Mouse (Mus musculus): ENCODE measurements around the gene Canx. TPM values are rescaled to one million over a fixed set of nuclear protein-coding genes. Genes with fewer than 3 reads are reported as not detected.
"Not testable (repeated sequence)": the region's sequence is repeated elsewhere in the genome, so short reads cannot be mapped to it uniquely, and the experiment has no call there.

The Canx gene
- polyA plus RNA-seq, 1 experiment from 2014 or later = 289 TPM

DNA sequence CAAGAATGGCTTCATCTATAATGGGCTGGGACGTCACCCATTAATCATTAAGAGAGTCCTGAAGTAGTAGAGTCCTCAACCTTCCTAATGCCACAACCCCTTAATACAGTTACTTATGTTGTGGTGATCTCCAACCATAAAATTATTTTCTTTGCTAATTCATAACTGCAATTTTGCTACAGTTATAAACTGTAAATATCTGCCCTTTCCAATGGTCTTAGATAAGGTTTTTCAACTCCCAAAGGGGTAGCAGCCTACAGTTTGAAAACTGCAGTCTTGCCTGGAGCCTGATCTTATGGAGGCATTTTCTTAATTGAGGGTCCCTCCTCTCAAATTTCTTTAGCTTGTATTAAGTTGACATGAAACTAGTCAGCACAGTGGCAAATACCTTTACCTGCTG, 3.9 kb upstream of the Canx start:
- Histone ChIP-seq H3K4me3 (replicated peaks) (no peak overlapping the region), H3K9me3 (replicated peaks) (no peaks in the 10 kb centered on the region), H3K36me3 (no peaks in the 10 kb centered on the region), H3K27ac (replicated peaks) (no peak overlapping the region), H3K4me1 (peaks cover 9% of the 10 kb centered on the region), H3K4me2 (no peak overlapping the region), H3K9ac (replicated peaks) (no peak overlapping the region), H3K27me3 (replicated peaks) (no peaks in the 10 kb centered on the region)
- no peak for ATAC-seq (ENCODE audit: low FRiP score)
- WGBS = 94% methylated on average over 1 of the region's 1 CpGs

DNA sequence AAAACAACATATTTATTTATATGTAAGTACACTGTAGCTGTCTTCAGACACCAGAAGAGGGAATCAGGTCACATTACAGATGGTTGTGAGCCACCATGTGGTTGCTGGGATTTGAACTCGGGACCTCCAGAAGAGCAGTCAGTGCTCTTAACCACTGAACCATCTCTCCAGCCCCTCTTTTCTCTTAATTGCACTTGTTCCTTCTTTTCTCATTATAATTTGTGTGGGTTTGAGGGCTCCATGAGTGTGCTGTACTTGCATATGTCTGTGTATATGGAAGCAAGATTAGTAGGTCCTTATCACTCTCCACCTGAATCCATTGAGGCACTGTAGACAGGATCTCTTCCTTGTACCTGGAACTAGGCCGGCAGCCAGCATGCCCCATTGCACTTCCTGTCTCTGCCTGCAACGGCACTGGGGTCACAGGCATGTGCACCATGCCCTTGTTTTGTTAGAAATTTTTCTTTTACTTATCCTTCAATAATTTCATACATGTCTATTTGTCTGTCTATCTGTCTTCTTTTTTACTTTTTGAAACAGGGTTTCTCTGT, 2.7 kb upstream of the Canx start:
- H3K36me3 ChIP-seq = no peaks in the 10 kb centered on the region
- 90% methylated on average over 3 of the region's 3 CpGs for WGBS
- peaks cover 21% of the 10 kb centered on the region for H3K4me1 ChIP-seq
- H3K27me3 ChIP-seq (replicated peaks) = no peaks in the 10 kb centered on the region
- H3K9me3 ChIP-seq (replicated peaks) = no peaks in the 10 kb centered on the region
- no peak for ATAC-seq (ENCODE audit: low FRiP score)
- H3K27ac ChIP-seq (replicated peaks) = no peak overlapping the region
- H3K4me2 ChIP-seq = no peak overlapping the region
- H3K4me3 ChIP-seq (replicated peaks) = no peak overlapping the region
- no peak overlapping the region for H3K9ac ChIP-seq (replicated peaks)

DNA sequence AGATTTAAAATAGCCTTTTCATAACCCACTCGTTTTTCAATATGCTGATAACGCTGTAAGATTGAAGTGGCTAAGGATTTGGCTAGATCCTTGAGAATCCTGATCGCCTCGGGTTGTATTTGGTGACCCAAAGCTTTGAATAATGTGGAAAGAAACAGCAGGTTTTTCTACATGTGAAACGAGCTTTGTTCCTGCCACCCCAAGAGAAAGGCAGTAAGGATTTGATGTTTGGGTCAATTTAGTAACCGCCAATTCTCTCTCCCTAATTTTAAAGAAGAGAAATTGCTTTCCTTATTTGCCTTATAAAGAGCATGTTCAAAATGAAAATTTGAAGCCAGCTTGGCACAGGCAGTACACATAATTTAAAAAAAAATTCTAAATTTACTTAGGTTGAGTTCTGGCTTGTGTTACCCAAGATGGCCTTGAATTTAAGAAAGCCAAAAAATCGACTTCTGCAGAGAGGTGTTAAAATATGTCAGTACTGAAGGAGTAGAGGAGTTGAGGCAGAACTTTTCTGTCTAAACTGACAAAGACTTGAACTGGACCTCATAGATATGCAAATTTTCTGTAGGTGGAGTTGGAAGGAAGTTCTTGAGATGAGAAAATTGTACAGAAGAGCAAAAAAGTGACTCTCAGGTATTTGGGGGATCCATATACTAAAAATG, 961 bp upstream of the Canx start:
- peaks cover 37% of the 10 kb centered on the region for H3K4me1 ChIP-seq
- no peaks in the 10 kb centered on the region for H3K36me3 ChIP-seq
- no peaks in the 10 kb centered on the region for H3K9me3 ChIP-seq (replicated peaks)
- no peaks in the 10 kb centered on the region for H3K27me3 ChIP-seq (replicated peaks)
- ATAC-seq (ENCODE audit: low FRiP score) = no peak
- H3K4me3 ChIP-seq (replicated peaks) = peak overlapping the region; percentile 99
- H3K27ac ChIP-seq (replicated peaks) = peak overlapping the region; percentile 90
- peak overlapping the region; percentile 60 for H3K4me2 ChIP-seq
- WGBS = 5% methylated on average over 7 of the region's 7 CpGs
- peak overlapping the region; percentile 74 for H3K9ac ChIP-seq (replicated peaks)

DNA sequence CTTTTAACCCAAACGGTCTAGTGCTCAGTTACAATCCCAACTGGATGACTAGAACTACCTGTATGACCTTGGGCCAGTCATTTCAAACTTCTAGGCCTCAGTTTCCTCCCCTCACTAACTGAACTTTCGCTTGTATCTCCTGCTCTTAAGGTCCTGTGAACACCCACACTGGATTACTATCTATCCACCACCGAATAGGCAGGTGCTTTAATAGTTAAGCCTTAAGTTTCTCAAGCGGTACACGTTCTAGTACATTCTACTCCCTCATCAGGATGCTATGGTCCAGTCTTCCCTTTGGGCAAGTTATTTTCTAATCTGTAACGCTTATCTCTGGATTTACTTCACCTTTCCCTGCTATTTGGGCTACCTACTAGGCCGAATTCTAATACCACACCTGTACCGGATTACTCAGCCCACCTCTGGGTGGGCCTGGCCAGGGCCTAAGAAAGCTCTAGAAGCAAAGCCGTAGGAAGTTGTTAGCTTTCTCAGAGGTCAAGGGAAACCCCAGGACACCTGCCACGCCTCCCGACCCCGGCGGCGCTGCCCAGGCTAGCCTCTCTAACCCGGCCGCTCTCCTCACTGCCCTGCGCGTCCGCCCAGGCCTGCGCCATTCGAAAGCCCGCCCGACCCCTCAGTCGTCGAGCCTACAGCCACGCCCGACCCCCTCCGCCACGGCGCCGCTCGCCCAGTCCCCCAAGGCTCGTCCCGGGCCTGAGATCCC, 562 bp downstream of the Canx start:
- Histone ChIP-seq H3K27me3 (replicated peaks) (no peaks in the 10 kb centered on the region), H3K9me3 (replicated peaks) (no peaks in the 10 kb centered on the region), H3K36me3 (no peaks in the 10 kb centered on the region), H3K4me2 (peak overlapping the region; percentile 75), H3K4me3 (replicated peaks) (peak overlapping the region; percentile 99), H3K9ac (replicated peaks) (peak overlapping the region; percentile 90), H3K27ac (replicated peaks) (peak overlapping the region; percentile 91), H3K4me1 (peaks cover 37% of the 10 kb centered on the region)
- under 1% methylated on average over 33 of the region's 34 CpGs for WGBS
- peak; percentile 67 for ATAC-seq (ENCODE audit: low FRiP score)

DNA sequence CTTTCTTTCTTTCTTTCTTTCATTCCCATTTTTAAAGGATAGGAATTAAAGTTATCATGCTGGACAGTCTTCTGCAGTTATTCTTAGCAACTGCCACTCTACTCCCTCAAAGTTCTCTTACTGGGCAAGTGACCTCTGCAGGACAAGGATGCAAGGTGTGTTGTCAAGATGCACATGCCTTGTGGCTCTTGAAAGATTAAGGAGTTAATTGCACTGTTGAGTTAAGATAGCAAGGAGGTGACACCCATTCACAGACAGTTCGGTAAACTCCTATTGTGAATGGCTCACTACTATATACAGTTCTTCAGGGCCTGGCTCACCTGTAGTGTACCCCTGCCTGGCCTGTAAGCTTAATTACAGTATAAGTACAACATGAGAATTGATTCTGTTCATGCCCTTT, 1.6 kb downstream of the Canx start:
- no peak overlapping the region for H3K27ac ChIP-seq (replicated peaks)
- H3K4me2 ChIP-seq = peak overlapping the region; percentile 75
- peak overlapping the region; percentile 99 for H3K4me3 ChIP-seq (replicated peaks)
- no peak for ATAC-seq (ENCODE audit: low FRiP score)
- no peaks in the 10 kb centered on the region for H3K27me3 ChIP-seq (replicated peaks)
- peaks cover 37% of the 10 kb centered on the region for H3K4me1 ChIP-seq
- no peaks in the 10 kb centered on the region for H3K9me3 ChIP-seq (replicated peaks)
- H3K36me3 ChIP-seq = peaks cover 4% of the 10 kb centered on the region; the same call in 1 of the 2 replicates
- H3K9ac ChIP-seq (replicated peaks) = peak overlapping the region; percentile 90
- WGBS = 44% methylated on average over 1 of the region's 1 CpGs

DNA sequence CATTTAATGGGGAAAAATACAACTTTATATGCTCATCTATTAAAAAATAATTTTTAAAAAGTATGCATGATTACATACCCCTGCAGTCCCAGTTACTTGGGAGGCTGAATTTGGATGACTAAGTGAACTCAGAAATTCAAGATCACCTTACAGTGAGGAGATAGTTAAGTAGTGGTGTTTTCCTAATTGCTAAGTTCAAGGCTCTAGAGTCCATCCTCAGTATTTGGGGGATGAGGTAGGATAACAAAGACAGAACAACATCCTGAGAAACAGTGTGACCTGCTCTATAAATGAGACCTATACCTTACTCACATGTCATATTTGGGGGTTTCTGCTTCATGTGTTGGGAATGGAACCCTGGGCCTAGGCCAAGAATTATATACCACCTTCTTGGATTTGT, 3.1 kb downstream of the Canx start:
- Histone ChIP-seq H3K4me1 (peaks cover 39% of the 10 kb centered on the region), H3K4me3 (replicated peaks) (no peak overlapping the region), H3K9me3 (replicated peaks) (no peaks in the 10 kb centered on the region), H3K27me3 (replicated peaks) (no peaks in the 10 kb centered on the region), H3K4me2 (peak overlapping the region; percentile 75; the same call in 1 of the 2 replicates), H3K36me3 (peaks cover 6% of the 10 kb centered on the region; the same call in 1 of the 2 replicates), H3K27ac (replicated peaks) (no peak overlapping the region), H3K9ac (replicated peaks) (no peak overlapping the region)
- ATAC-seq (ENCODE audit: low FRiP score) = no peak

DNA sequence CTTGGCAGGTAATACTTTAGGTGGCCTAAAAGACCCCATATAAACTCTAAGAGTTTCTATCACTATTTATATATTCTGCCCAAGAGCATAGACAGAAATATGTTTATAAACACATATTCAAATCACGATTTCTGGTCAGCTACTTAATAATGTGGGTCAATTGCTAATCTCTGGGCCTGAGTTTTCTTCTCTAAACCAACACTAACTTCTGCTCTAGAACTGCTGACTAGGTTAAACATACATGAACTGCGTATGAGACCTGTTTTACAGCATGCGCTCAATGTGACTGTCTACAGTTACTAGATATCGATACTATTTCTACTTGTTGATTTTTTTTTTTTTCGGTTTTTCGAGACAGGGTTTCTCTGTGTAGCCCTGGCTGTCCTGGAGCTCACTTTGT, 4.2 kb downstream of the Canx start:
- Histone ChIP-seq H3K9ac (replicated peaks) (no peak overlapping the region), H3K27ac (replicated peaks) (no peak overlapping the region), H3K4me2 (no peak overlapping the region), H3K9me3 (replicated peaks) (no peaks in the 10 kb centered on the region), H3K36me3 (peaks cover 6% of the 10 kb centered on the region; the same call in 1 of the 2 replicates), H3K4me3 (replicated peaks) (no peak overlapping the region), H3K27me3 (replicated peaks) (no peaks in the 10 kb centered on the region), H3K4me1 (peaks cover 33% of the 10 kb centered on the region)
- WGBS = 90% methylated on average over 6 of the region's 6 CpGs
- ATAC-seq (ENCODE audit: low FRiP score) = no peak

DNA sequence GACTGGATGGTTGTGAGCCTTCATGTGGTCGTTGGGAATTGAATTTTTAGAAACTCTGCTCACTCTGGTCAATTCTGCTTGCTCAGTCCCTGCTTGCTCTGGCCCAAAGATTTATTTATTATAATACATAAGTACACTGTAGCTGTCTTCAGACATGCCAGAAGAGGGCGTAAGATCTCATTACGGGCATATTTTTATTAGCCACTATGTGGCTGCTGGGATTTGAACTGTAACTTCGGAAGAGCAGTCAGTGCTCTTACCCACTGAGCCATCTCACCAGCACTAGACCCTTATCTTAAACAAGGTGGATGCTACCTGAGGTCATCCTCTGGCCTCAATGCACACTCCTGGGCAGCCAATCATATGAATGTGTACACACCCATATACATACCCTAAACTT, 6.1 kb downstream of the Canx start:
- H3K36me3 ChIP-seq; ATAC-seq (ENCODE audit: low FRiP score); H3K4me3 ChIP-seq (replicated peaks); H3K9me3 ChIP-seq (replicated peaks); H3K27ac ChIP-seq (replicated peaks); H3K9ac ChIP-seq (replicated peaks); H3K4me2 ChIP-seq; H3K27me3 ChIP-seq (replicated peaks): not testable (repeated sequence)
- peaks cover 30% of the 10 kb centered on the region for H3K4me1 ChIP-seq
- 87% methylated on average over 4 of the region's 4 CpGs for WGBS

DNA sequence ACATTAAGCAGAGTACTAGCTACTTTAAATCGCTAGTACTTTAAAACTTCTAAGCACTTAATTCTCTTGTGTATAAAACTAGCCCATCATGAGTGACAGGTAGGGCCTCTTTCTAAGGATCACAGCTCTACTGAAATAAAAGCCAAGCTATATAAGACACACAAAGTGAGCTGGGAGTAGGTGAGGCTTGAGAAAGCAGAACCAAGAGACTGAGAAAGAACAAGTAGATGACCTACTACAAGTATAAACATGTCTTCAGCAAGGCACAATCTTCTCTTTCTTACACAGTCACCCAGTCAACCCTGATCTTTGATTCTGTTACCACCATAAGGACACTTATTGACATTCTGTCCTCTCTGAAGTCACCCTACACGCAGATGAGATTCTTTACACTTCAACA, 12.7 kb downstream of the Canx start:
- H3K9ac ChIP-seq (replicated peaks) = no peak overlapping the region
- WGBS = 81% methylated on average over 2 of the region's 2 CpGs
- H3K9me3 ChIP-seq (replicated peaks) = no peaks in the 10 kb centered on the region
- H3K27ac ChIP-seq (replicated peaks) = no peak overlapping the region
- H3K4me1 ChIP-seq = peaks cover 5% of the 10 kb centered on the region; the same call in 1 of the 2 replicates
- no peak overlapping the region for H3K4me3 ChIP-seq (replicated peaks)
- no peak overlapping the region for H3K4me2 ChIP-seq
- ATAC-seq (ENCODE audit: low FRiP score) = no peak
- H3K27me3 ChIP-seq (replicated peaks) = no peaks in the 10 kb centered on the region
- H3K36me3 ChIP-seq = peaks cover 22% of the 10 kb centered on the region

DNA sequence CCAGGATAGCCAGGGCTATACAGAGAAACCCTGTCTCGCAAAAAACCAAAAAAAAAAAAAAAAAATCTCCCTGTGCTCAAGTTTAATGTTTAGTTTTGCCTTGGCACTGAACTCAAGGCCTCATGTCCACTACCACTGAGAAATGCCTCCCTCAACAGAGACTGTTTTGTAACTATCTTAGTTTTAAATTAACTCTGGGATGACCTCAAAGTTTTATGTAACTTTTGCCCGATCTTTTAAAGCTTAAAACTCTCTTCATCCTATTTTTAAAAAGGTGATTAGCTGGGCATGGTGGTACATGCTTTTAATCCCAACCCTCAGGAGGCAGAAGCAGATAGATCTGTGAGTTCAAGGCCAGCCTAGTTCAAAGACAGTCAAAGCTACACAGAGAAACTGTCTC, 22.1 kb downstream of the Canx start:
- Histone ChIP-seq H3K27ac (replicated peaks) (no peak overlapping the region), H3K36me3 (peaks cover 70% of the 10 kb centered on the region), H3K27me3 (replicated peaks) (no peaks in the 10 kb centered on the region), H3K4me2 (no peak overlapping the region), H3K4me1 (no peaks in the 10 kb centered on the region), H3K9me3 (replicated peaks) (no peaks in the 10 kb centered on the region), H3K4me3 (replicated peaks) (no peak overlapping the region), H3K9ac (replicated peaks) (no peak overlapping the region)
- 84% methylated on average over 2 of the region's 2 CpGs for WGBS
- ATAC-seq (ENCODE audit: low FRiP score) = no peak

DNA sequence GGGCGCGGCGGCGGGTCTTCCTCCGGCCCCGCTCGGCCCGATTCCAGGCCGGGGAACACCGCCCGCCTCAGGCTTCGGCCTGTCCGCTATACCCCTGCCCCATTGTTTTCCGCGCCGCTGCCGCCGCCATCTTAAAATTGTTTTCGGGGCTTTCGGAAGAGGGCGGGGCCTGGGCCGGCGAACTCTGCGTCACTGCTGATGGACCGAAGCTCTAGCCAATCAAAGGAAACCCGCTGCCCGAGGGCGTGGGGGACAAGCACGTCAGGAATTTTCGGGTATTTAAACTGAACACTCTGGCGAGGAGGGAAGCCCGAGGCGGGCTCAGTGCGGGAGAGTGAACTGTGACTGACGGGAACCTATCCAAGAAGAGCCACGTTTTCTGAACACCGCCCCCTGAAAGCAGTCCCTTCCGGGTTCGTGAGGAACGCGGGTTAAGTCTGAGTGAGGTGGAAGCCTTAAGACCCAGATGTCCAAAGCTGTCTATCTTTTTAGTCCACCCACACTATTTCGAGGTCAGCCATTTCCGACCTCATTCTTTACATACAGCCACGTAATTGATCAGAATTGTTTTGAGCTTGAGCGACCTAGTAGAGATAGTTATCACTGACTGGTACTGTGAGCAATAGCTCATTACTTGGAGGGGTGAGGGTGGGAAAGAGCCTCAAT, 33.1 kb downstream of the Canx start, which contains the start of gene Maml1:
TSS of gene Maml1 (minus strand) at position 122 of the 666 bp plus-strand sequence.
- Histone ChIP-seq H3K9ac (replicated peaks) (peak within 1 kb of the TSS; percentile 93), H3K4me3 (replicated peaks) (peak within 1 kb of the TSS; percentile 86), H3K9me3 (replicated peaks) (no peaks in the 10 kb centered on the region), H3K27ac (replicated peaks) (peak within 1 kb of the TSS; percentile 96), H3K4me2 (peak within 1 kb of the TSS; percentile 69), H3K4me1 (peaks cover 36% of the 10 kb centered on the region), H3K27me3 (replicated peaks) (no peaks in the 10 kb centered on the region), H3K36me3 (peaks cover 22% of the 10 kb centered on the region)
- peak; percentile 97 for ATAC-seq (ENCODE audit: low FRiP score)
- under 1% methylated on average over 40 of the region's 45 CpGs for WGBS
